Mouse (Mus musculus): ENCODE measurements around the gene Lhpp.
"Not testable (repeated sequence)": the region's sequence is repeated elsewhere in the genome, so short reads cannot be mapped to it uniquely, and the experiment has no call there.

Gene Lhpp

DNA sequence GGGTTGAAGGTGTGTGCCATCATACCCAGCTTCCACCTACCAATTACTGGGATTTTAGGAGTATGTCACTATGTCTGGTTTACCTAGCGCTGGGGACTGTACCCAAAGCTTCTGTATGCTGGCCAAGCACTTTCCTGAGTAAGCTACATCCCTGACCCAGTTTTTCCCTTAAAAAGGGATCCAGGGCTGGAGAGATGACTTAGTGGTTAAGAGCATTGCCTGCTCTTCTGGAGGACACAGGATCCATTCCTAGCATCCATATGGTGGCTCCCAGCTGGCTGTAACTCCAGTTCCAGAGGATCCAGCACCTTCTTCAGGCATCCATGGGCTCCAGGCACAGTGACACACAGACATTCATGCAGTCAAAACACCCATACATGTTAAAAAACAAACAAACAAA, 36.1 kb downstream of the Lhpp start:
- peak; percentile 55 for DNase-seq (ENCODE audit: low read depth, low spot score)

DNA sequence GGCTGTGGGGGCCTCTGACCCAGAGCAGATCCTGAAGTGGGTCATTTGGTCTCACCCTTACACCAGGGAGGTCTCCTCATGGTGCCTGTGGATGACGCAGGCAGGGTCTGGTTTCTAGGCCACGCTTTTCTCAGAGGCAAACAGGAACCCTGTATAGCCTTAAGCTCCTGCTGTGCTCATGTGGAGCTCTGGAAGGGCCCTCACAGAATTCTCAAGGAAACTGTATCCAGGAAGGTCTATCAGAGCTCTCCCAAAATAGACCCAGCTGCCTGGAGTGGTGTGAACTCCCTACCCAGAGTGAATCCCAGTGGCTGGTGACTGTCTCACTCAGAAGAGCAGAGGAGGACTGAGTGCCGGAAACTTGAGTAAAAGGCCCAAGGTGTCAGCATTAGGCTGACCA, 44.0 kb downstream of the Lhpp start:
- DNase-seq (ENCODE audit: low read depth, low spot score): peak; percentile 37

GRCm38 (mm10) chr7:132656075-132656474, 45.6 kb downstream of the Lhpp start:
- DNase-seq (ENCODE audit: low read depth, low spot score): peak; percentile 98

DNA sequence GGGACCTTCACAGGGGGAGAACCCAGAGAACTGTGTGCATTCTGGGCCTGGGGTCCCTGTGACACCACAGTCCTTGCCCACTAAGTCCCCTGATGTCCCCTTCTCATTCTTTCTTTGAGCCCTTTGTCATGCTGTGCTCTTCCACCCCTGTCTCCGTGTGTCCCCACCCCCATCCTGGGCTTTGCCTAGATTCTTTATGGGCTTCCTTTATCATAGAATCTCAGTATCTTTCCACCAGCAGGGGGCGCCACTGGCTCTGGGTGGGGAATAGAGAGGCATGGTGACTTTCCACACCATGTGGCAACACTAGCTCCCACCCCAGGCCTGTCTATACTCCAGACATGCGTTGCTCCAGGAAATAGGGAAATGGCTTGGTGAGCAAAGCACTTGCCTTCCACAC, 46.1 kb downstream of the Lhpp start:
- DNase-seq (ENCODE audit: low read depth, low spot score): peak; percentile 93

DNA sequence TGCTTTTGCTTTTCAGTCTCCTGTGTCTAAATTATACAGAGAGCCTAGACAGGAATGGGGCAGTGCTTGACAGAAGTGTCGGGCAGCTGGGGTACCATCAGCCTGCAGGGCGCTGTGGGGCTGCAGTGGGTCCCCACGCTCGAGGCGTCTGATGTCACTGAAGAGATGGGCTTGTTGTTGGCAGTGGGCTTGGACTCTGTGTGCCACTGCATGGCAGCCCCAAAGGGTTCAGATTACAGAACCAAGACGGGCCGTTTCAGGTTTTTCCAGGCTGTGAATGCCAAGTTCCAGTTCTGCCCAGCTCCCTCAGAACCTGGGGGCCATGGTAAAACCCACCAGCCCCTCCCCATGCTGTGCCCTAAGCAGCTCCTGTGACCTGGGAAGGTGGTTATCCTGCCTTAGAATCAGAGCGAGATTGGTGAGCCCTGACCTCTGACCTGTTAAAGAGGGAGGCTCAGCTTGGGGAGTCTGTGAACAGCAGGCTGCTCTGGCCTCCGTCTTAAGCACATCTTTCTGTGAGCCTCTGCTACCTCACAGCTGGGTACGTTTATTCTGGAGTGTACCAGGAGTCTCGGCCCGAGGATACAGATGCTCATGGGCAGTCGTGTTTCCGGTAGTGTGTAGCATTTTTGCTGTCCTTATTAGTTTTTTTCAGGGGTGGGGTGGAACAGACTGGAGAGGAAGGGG, 47.1 kb downstream of the Lhpp start:
- DNase-seq (ENCODE audit: low read depth, low spot score): no peak

- peak; percentile 52 for DNase-seq (ENCODE audit: low read depth, low spot score)
These were observed 47.6 kb downstream of the Lhpp start for GRCm38 (mm10) chr7:132658058-132658450.

- DNase-seq (ENCODE audit: low read depth, low spot score): no peak
These were observed 48.2 kb downstream of the Lhpp start for GRCm38 (mm10) chr7:132658688-132659087.

GRCm38 (mm10) chr7:132659633-132660032, 49.2 kb downstream of the Lhpp start:
- no peak for DNase-seq (ENCODE audit: low read depth, low spot score)

GRCm38 (mm10) chr7:132662831-132663230, 52.4 kb downstream of the Lhpp start:
- DNase-seq (ENCODE audit: low read depth, low spot score): not testable (repeated sequence)

- DNase-seq (ENCODE audit: low read depth, low spot score): no peak
These were observed 54.4 kb downstream of the Lhpp start for GRCm38 (mm10) chr7:132664815-132665214.

GRCm38 (mm10) chr7:132665664-132666382, 55.4 kb downstream of the Lhpp start:
- no peak for DNase-seq (ENCODE audit: low read depth, low spot score)

GRCm38 (mm10) chr7:132666516-132666915, 56.1 kb downstream of the Lhpp start:
- DNase-seq (ENCODE audit: low read depth, low spot score): no peak

DNA sequence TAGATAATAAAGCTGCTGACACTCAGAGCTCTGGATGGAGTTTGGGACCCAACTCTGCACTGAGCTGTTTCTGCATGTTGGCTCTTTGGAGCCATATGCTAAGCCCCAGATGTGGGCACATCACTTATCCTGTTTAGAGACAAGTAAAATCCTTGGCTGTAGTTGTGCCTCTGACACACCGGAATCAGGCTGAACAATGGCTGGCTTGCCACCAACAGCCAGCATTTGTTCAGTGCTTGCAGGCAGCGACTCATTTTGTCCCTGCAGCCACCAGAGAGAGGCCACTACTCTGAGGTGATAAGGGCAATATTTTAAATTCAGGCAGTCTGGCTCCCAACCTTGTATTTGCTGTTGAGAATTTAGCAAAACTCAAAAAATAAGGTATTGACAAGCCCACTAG, 58.2 kb downstream of the Lhpp start:
- DNase-seq (ENCODE audit: low read depth, low spot score): peak; percentile 59

DNA sequence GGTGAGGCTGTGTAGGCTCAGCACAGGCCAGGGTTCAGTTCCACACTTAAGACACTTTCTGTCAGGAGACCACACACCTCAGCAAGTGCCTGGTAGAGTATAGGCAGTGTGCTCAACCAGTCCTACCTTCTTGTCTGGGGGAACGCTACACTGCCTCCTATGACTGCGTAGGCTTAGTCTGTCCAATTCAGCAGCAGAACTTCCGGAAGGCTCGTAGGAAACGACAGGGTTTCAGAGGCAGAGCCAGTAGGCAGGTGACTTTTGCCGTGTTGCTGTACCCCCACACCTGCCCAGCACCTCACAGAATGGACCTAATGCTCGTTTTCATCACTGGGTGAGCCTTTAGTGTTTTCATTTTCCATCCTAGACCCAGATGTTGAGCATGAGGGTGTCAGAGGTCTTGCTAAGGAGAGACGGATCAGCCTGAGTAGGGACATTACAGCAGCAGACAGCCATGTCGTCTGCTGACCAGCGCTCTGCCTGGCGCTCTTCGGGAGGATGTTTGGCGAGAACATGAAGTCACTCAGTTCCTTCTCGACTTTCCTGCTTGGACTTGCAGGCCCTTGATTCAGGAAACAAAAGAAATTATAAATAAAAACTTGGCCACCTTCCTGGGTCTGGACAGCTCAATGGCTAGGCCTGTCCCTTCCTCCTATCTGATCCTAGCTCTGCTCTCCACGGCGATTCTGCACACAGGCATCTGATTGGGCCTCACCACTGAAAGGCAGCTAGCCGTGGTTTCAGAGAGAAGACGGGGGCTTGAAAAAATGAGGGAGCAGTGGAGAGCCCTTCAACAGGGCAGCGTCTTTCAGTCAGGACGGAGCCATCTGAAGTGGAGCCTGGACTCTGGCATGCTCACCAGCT, 59.8 kb downstream of the Lhpp start:
- no peak for DNase-seq (ENCODE audit: low read depth, low spot score)

DNA sequence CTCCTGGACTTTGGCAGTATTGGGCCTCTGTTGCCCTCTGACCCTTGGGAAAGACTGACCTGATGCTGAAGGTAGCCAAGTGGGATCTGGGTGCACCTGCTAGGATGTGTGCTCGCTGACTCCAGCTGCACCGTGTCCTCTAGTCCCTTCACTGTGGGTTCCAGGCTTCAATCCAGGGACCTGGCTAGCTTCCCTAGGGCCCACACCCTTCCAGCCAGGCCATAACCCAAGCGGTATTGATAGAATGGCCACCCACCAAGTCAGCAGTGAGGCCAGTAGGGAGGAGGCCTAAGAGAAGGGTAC, 60.4 kb downstream of the Lhpp start:
- DNase-seq (ENCODE audit: low read depth, low spot score): no peak

DNA sequence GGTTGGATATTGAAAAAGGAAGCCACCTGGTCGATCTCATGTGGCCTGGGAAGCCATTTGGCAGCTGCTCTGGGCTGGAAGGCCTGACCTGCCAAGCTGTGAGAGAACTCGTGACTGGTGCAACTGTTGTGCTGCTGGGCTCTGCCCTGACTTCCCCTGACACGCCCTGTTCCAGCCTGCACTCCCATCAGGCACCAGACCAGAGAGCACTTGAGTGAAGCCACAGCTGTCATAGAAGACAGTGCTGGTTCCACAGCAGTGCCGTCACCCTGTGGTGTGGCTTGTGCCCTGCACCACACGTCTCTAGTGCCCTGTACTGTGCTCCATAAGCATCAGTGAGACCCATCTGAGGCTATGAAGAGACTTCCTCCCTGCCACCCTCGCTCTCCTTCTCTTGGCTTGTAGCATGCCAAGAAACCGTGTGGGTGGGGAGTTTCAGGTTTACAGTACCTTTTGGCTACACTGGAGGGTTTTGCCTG, 62.1 kb downstream of the Lhpp start:
- peak; percentile 91 for DNase-seq (ENCODE audit: low read depth, low spot score)

GRCm38 (mm10) chr7:132673931-132674755, 63.7 kb downstream of the Lhpp start:
- DNase-seq (ENCODE audit: low read depth, low spot score): no peak

DNA sequence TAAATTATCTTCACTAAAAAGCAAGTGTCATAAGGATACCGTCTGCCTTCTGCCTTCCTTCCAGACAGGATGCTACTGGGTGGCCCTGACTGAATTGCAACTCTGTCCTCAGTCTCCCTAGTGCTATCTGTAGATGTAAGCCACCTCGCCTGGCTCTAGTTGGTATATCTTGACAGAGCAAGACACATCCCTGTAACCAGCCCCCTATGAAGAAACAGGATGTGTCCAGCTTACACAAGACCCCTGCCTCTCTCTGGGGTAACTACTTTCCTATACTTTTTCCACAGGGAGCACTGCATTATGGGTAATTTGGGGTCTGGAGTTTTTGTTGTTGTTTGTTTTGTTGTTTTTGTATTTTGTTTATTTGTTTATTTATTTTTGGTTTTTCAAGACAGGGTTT, 65.5 kb downstream of the Lhpp start:
- DNase-seq (ENCODE audit: low read depth, low spot score): no peak

- peak; percentile 98 for DNase-seq (ENCODE audit: low read depth, low spot score)
These were observed 68.7 kb downstream of the Lhpp start for GRCm38 (mm10) chr7:132679117-132679516.

DNA sequence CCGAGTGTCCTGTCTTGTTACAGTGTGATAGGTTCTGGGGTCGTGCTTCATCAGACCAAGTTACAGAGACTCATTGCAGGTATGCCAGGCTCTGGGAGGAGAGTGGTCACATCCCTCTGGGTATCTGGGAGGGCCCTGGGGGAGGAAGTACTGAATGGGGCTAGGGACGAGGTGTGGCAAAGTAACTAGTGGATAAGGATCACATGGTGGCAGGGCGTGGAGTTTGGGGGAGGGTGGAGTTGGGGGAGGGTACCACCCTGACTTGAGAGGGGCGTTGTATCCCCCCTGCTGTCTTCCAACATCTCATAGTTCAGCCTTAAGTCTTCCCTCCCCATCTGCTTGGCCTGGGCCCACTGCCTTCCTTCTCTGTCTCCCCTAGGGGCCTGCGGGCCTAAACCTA, 69.1 kb downstream of the Lhpp start:
- DNase-seq (ENCODE audit: low read depth, low spot score): no peak

DNA sequence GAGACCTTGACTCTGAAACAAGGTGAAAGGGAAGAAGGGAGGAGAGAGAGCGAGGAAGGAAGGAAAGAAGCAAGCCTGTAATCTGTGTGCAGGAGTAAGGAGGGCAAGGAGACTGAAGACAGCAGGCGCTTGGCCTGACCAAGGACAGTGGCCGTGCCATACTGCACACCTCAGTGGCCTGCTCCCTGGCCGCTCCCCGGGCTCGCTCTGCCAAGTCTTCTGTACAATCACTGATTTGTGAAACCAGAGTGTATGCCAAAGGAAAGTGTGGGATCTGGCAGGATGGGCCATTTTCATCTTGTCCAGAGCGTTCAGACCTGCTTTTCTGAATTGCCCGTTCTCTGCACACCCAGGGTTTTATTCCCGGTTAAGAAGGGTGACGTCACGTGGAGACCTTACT, 70.9 kb downstream of the Lhpp start:
- peak; percentile 97 for DNase-seq (ENCODE audit: low read depth, low spot score)

DNA sequence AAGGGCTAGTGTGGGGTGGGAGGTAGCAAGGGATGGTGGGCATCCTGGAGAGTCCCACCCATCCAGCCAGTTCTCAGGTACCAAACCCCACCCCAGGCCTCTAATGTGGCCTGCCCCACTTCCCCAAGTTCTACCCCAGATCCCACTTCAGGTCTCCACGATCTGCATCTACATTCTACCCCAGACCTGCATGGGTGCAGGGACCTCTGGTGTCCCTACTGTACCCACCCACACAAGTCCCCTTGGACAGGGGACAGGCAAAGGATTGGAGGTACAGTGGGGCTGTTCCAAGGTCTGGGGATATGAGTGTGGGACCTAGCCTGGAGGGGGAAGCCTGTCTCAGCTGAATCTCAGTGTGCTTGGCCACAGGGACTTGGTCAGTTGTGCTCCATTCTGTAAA, 71.4 kb downstream of the Lhpp start:
- no peak for DNase-seq (ENCODE audit: low read depth, low spot score)
